Mouse (Mus musculus): ENCODE measurements around the gene Apol7e. TPM values are rescaled to one million over a fixed set of nuclear protein-coding genes. Genes with fewer than 3 reads are reported as not detected.

The Apol7e gene
- polyA plus RNA-seq (2014; fragmentation: Illumina TruSeq; extraction: RNeasy Lipid Tissue Mini Kit (QIAGEN cat#74804); ENCODE audit: low read depth, low replicate concordance): not detected

DNA sequence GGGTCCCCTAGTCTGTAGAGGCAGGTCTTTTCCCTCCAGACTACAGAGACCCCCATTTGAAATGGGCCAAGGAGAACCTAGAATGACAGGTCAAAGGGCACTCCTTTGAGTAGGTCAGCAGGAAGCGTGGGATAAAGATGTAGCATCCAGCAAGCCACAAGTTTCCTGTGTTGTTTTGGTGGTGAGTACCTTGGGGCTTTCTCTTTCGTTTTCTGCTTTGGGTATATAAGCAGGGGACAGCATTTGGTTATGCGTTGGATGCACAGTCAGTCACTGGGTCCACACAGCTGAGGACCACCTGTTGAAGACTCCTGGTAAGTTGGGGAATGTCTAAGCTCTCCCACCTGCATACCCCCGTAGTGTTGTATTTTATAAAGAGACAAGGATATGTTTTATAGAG, at the start of gene Apol7e:
Gene Apol7e (plus strand): TSS at position 202 of the 400 bp plus-strand sequence.

DNA sequence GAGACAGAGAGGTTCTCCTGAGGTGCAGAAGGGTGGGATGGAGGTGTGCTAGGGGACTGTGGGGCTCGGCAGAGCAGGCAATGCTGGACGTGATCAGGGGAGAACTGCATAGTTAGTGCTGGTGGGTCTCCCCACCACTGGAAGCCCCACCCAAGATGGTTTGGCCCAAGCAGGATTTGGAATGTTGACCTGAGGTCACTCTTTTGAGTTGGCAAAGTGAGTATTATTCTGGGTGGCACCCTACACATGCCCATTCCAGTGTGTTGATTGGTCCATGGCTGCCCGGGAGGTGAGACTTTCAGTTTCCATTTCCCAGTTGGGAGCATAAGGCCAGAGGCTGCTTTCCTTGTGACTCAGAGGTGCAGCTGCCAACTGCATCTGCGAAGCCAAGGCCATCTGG, 30.1 kb downstream of the Apol7e start, which contains the start of gene Apol9b:
Gene Apol9b (plus strand): TSS at position 301 of the 400 bp plus-strand sequence.

GRCm38 (mm10) chr15:77756848-77757247, 58.2 kb downstream of the Apol7e start, which contains the start of gene Apol8:
Gene Apol8 (minus strand): TSS chr15:77757003.

Other genes with a start within 250 kb of the Apol7e start
- 0.63 TPM for gene Apol10a, start 221.8 kb upstream of the Apol7e start, polyA plus RNA-seq (2014; fragmentation: Illumina TruSeq; extraction: RNeasy Lipid Tissue Mini Kit (QIAGEN cat#74804); ENCODE audit: low read depth, low replicate concordance)
- gene Apol11a, start 190.6 kb upstream of the Apol7e start, polyA plus RNA-seq (2014; fragmentation: Illumina TruSeq; extraction: RNeasy Lipid Tissue Mini Kit (QIAGEN cat#74804); ENCODE audit: low read depth, low replicate concordance): 0.21 TPM
- gene Apol7c, start 165.5 kb upstream of the Apol7e start, polyA plus RNA-seq (2014; fragmentation: Illumina TruSeq; extraction: RNeasy Lipid Tissue Mini Kit (QIAGEN cat#74804); ENCODE audit: low read depth, low replicate concordance): 2.1 TPM
- 191 TPM for gene 1700025B11Rik, start 137.0 kb upstream of the Apol7e start, polyA plus RNA-seq (2014; fragmentation: Illumina TruSeq; extraction: RNeasy Lipid Tissue Mini Kit (QIAGEN cat#74804); ENCODE audit: low read depth, low replicate concordance)
- gene Apol10b, start 102.7 kb upstream of the Apol7e start, polyA plus RNA-seq (2014; fragmentation: Illumina TruSeq; extraction: RNeasy Lipid Tissue Mini Kit (QIAGEN cat#74804); ENCODE audit: low read depth, low replicate concordance): 0.53 TPM
- not detected for gene Gm36245, start 99.6 kb upstream of the Apol7e start, polyA plus RNA-seq (2014; fragmentation: Illumina TruSeq; extraction: RNeasy Lipid Tissue Mini Kit (QIAGEN cat#74804); ENCODE audit: low read depth, low replicate concordance)
- gene Apol11b, start 55.6 kb upstream of the Apol7e start, polyA plus RNA-seq (2014; fragmentation: Illumina TruSeq; extraction: RNeasy Lipid Tissue Mini Kit (QIAGEN cat#74804); ENCODE audit: low read depth, low replicate concordance): not detected
- not detected for gene Apol9b, start 30.2 kb downstream of the Apol7e start, polyA plus RNA-seq (2014; fragmentation: Illumina TruSeq; extraction: RNeasy Lipid Tissue Mini Kit (QIAGEN cat#74804); ENCODE audit: low read depth, low replicate concordance)
- gene Apol8, start 58.1 kb downstream of the Apol7e start, polyA plus RNA-seq (2014; fragmentation: Illumina TruSeq; extraction: RNeasy Lipid Tissue Mini Kit (QIAGEN cat#74804); ENCODE audit: low read depth, low replicate concordance): not detected
- 1.1 TPM for gene Myh9, start 143.3 kb downstream of the Apol7e start, polyA plus RNA-seq (2014; fragmentation: Illumina TruSeq; extraction: RNeasy Lipid Tissue Mini Kit (QIAGEN cat#74804); ENCODE audit: low read depth, low replicate concordance)
- gene Txn2, start 230.1 kb downstream of the Apol7e start, polyA plus RNA-seq (2014; fragmentation: Illumina TruSeq; extraction: RNeasy Lipid Tissue Mini Kit (QIAGEN cat#74804); ENCODE audit: low read depth, low replicate concordance): 28.1 TPM